8 mouse cellular contexts compared by ENCODE assay signal in genomic region chr4:107673638-107674321, GRCm38 (mm10). TPM values are rescaled to one million over a fixed set of nuclear protein-coding genes. Genes with fewer than 3 reads are reported as not detected.
A peak's percentile ranks its signal among the peaks of the same experiment; 100 is the strongest.
DNase-seq lines count a peak whose midpoint lies in the region; ATAC-seq and TF ChIP-seq lines count a peak whose summit lies in the region.

No protein-coding gene starts in this region.

- H3K27ac ChIP-seq in liver, embryonic 12.5 days = no peak overlapping the region
- no peak overlapping the region for H3K27ac ChIP-seq in embryonic facial prominence, embryonic 12.5 days
- H3K27ac ChIP-seq in limb, embryonic 12.5 days = no peak overlapping the region
- peak overlapping the region; percentile 78 for H3K27ac ChIP-seq in midbrain, postnatal 0 days (ENCODE audit: low read depth, low read length)

- peaks cover 7% of the 10 kb centered on the region; the same call in 1 of the 2 replicates for H3K4me1 ChIP-seq in liver, embryonic 12.5 days
- peaks cover 12% of the 10 kb centered on the region for H3K4me1 ChIP-seq in embryonic facial prominence, embryonic 12.5 days
- H3K4me1 ChIP-seq in limb, embryonic 12.5 days (replicated peaks) = peaks cover 19% of the 10 kb centered on the region
- peaks cover 4% of the 10 kb centered on the region; the same call in 1 of the 2 replicates for H3K4me1 ChIP-seq in midbrain, postnatal 0 days (ENCODE audit: insufficient read depth, low read length)

- H3K9ac ChIP-seq in liver, embryonic 12.5 days = no peak overlapping the region
- H3K9ac ChIP-seq in embryonic facial prominence, embryonic 12.5 days = no peak overlapping the region
- H3K9ac ChIP-seq in limb, embryonic 12.5 days (replicated peaks) = no peak overlapping the region
- H3K9ac ChIP-seq in midbrain, postnatal 0 days (replicated peaks; ENCODE audit: low read length, poor library complexity, severe bottlenecking) = no peak overlapping the region; the same call in 1 of the 2 replicates

- peaks cover 64% of the 10 kb centered on the region for H3K27me3 ChIP-seq in liver, embryonic 12.5 days (replicated peaks)
- H3K27me3 ChIP-seq in embryonic facial prominence, embryonic 12.5 days = peaks cover 12% of the 10 kb centered on the region; the same call in 1 of the 2 replicates
- peaks cover 23% of the 10 kb centered on the region for H3K27me3 ChIP-seq in limb, embryonic 12.5 days
- H3K27me3 ChIP-seq in midbrain, postnatal 0 days (ENCODE audit: insufficient read depth, low read length) = no peaks in the 10 kb centered on the region; the same call in 1 of the 2 replicates

- no peaks in the 10 kb centered on the region for H3K36me3 ChIP-seq in liver, embryonic 12.5 days
- H3K36me3 ChIP-seq in embryonic facial prominence, embryonic 12.5 days = no peaks in the 10 kb centered on the region
- no peaks in the 10 kb centered on the region for H3K36me3 ChIP-seq in limb, embryonic 12.5 days
- no peaks in the 10 kb centered on the region for H3K36me3 ChIP-seq in midbrain, postnatal 0 days (ENCODE audit: insufficient read depth, low read length)

- H3K4me3 ChIP-seq in liver, embryonic 12.5 days = no peak overlapping the region
- no peak overlapping the region for H3K4me3 ChIP-seq in embryonic facial prominence, embryonic 12.5 days
- H3K4me3 ChIP-seq in limb, embryonic 12.5 days (replicated peaks) = no peak overlapping the region
- H3K4me3 ChIP-seq in midbrain, postnatal 0 days (ENCODE audit: low read depth, low read length) = no peak overlapping the region

- TF ChIP-seq CTCF in midbrain, postnatal 0 days (IDR thresholded peaks at IDR 0.05) = peak; percentile 81

- WGBS in liver, embryonic 12.5 days (ENCODE audit: insufficient replicate concordance) = 20% methylated on average over 23 of the region's 23 CpGs
- WGBS in embryonic facial prominence, embryonic 12.5 days = 19% methylated on average over 23 of the region's 23 CpGs
- 21% methylated on average over 23 of the region's 23 CpGs for WGBS in limb, embryonic 12.5 days
- 9% methylated on average over 23 of the region's 23 CpGs for WGBS in midbrain, postnatal 0 days

- H3K9me3 ChIP-seq in liver, embryonic 12.5 days (replicated peaks) = no peaks in the 10 kb centered on the region
- no peaks in the 10 kb centered on the region for H3K9me3 ChIP-seq in embryonic facial prominence, embryonic 12.5 days
- no peaks in the 10 kb centered on the region for H3K9me3 ChIP-seq in limb, embryonic 12.5 days
- H3K9me3 ChIP-seq in midbrain, postnatal 0 days (ENCODE audit: low read length) = no peaks in the 10 kb centered on the region

- peak; percentile 78 for DNase-seq in liver
- DNase-seq in heart, adult 8-10 months (ENCODE audit: low spot score) = peak; percentile 36
- DNase-seq in kidney, adult 9 months = peak; percentile 74
- peak; percentile 96 for DNase-seq in midbrain, postnatal 0 days (ENCODE audit: low spot score)
- peak; percentile 61 to 82 for DNase-seq in spleen, postnatal 10 days (ENCODE audit: low spot score in 2 of 2)

- ATAC-seq in liver, embryonic 12.5 days = no peak
- peak; percentile 87 for ATAC-seq in embryonic facial prominence, embryonic 12.5 days (ENCODE audit: insufficient number of reproducible peaks, insufficient read depth, low FRiP score, low TSS enrichment)
- ATAC-seq in limb, embryonic 12.5 days (ENCODE audit: insufficient number of reproducible peaks, insufficient read depth, low FRiP score, low TSS enrichment, low read depth) = peak; percentile 87
- ATAC-seq in midbrain, postnatal 0 days (ENCODE audit: low FRiP score) = peak; percentile 89

- H3K4me2 ChIP-seq in liver, embryonic 12.5 days = no peak overlapping the region
- peak overlapping the region; percentile 34 for H3K4me2 ChIP-seq in embryonic facial prominence, embryonic 12.5 days (replicated peaks)
- peak overlapping the region; percentile 45 for H3K4me2 ChIP-seq in limb, embryonic 12.5 days
- H3K4me2 ChIP-seq in midbrain, postnatal 0 days (ENCODE audit: low read depth, low read length, poor library complexity, severe bottlenecking) = peak overlapping the region; percentile 15

RNA-seq across cellular contexts. Expression of gene Dmrtb1, which starts 10.2 kb away (rescaled TPM):
- polyA plus RNA-seq in liver, embryonic 12.5 days (2016; fragmentation: Nextera tagmentation; extraction: Ambion mirVana) = not detected in 2 replicates
- 2.1 and 2.6 TPM in 2 replicates for polyA plus RNA-seq in embryonic facial prominence, embryonic 12.5 days (2016; fragmentation: Nextera tagmentation; extraction: Ambion mirVana)
- total RNA-seq in heart, adult 8-10 months (2022) = not detected
- polyA plus RNA-seq in limb, embryonic 12.5 days (2016; fragmentation: Nextera tagmentation; extraction: Ambion mirVana) = 0.25 and 0.27 TPM in 2 replicates
- total RNA-seq in midbrain, postnatal 0 days (2014; rRNA removed) = 13.1 and 27.1 TPM in 2 replicates
- 36.8 and 37.2 TPM in 2 replicates for polyA plus RNA-seq in midbrain, postnatal 0 days (2015; fragmentation: Nextera tagmentation; extraction: Ambion mirVana)

Comparison
In these comparisons a context has a peak if more than half of its experiments do, and no peak if none do; other contexts are left out.
1. DNase-seq: peak in every context shown above with its lines; median percentile 96 in midbrain, postnatal 0 days; 78 in liver; 74 in kidney, adult 9 months; 72 in spleen, postnatal 10 days; 36 in heart, adult 8-10 months.
2. RNA of gene Dmrtb1, which starts 10.2 kb away (polyA plus RNA-seq): 36.8 to 37.2 TPM in midbrain, postnatal 0 days; 2.1 to 2.6 TPM in embryonic facial prominence, embryonic 12.5 days, 0.25 to 0.27 TPM in limb, embryonic 12.5 days and not detected in liver, embryonic 12.5 days; every median in the first group is over 10 times any median in the second.